Mouse (Mus musculus): ENCODE data around the gene Smoc1.

DNA sequence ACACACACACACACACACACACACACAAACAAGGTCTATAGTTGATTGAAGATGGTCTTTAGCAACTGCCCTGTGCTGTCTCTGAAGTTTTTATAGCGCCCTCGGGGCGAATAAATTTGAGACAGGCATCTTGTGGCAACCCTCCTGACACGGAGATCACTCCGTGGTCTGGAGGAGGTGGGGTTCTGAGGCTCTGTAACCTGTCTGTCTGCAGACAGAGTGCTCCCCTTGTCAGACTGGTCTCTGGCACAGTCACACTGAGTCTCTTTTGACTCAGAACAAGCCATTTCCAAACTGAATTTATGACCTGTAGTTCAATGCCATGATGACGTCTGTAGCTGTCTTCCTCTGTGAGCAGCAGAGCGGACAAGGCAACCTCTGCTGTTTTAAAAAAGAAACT lies 75.1 kb downstream of the Smoc1 start:
- TF ChIP-seq POLR2A (IDR thresholded peaks at IDR 0.05; ENCODE audit: borderline replicate concordance, extremely low read depth, low read depth, low read length) (no peak), CTCF (IDR thresholded peaks at IDR 0.05; ENCODE audit: insufficient read depth, low read length) (no peak)
